Mouse (Mus musculus): ENCODE results near the gene Acbd5. TPM values are rescaled to one million over a fixed set of nuclear protein-coding genes. Genes with fewer than 3 reads are reported as not detected.

Acbd5 gene
- polyA plus RNA-seq (2012; rRNA removed): 9.1 and 11.2 TPM in 2 replicates

DNA sequence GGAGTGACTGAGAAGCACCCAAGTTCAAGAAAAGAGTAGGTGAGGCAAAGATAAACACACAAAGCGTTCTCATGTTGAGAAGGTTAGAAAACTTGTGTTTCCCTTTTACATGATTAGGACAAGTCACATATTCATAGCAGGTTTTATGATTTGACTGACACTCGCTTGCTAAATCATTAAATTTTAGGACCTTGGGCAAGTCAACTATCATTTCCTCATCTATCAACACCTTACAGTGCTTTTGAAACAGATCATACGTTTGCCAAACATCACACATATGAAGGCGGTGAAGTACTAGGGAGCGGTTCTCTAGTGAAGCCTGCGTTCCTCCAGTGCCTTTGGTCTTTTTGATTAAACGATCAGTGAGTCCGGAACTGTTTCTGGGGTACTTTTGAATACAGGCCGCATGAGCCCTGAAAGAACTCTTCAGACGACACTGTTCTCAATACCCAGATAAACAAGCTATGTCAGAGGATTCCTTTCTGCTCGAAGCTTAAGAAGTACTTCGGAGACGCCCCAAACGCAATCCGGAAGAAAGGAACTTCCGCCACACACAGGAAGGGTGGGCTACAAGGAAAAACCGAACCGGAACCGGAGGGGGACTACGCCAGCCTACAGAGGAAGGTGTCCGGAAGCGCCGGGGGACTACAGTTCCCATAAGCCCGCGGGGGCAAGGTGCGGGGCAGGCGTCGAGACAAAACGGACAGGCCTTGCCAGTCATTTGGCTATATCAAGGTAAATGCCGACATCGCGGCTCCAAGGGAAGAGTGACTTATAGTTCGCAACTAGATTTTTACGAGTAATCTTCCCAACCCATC lies at the start of gene Acbd5:
Gene Acbd5 (plus strand): TSS at position 616 of the 818 bp plus-strand sequence.

DNA sequence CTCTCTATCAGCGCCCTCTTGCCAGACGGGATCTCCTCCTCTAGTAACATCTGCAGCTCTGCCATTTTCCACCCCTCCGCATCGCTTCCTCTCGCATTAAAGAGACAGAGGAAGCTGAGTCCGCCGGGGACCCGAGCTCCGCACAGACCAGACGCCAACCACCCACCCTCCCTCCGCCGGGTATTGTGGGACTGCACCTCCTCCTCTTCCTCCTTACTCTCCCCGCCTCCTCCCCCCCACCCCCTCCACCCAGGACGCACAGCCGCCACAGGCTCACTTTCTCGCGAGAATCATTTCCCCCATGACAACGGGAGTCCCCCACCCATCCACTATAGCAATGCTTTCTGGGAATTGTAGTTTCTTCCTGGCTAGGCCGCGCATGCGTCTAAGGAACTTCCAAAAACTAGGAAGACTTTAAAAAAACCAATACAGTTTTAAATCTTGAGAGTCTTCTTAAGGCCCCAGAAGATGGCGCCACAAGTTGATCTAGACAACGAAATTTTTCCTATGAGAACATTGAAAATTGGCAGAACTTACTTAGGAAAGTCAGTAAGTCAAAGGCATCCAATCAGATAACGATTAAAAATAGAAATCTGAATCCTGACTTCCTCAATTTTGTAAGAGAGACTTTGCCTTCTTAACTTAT lies 27.8 kb upstream of the Acbd5 start, which contains the start of gene Abi1:
Gene Abi1 (minus strand): TSS at position 241 of the 646 bp plus-strand sequence.

DNA sequence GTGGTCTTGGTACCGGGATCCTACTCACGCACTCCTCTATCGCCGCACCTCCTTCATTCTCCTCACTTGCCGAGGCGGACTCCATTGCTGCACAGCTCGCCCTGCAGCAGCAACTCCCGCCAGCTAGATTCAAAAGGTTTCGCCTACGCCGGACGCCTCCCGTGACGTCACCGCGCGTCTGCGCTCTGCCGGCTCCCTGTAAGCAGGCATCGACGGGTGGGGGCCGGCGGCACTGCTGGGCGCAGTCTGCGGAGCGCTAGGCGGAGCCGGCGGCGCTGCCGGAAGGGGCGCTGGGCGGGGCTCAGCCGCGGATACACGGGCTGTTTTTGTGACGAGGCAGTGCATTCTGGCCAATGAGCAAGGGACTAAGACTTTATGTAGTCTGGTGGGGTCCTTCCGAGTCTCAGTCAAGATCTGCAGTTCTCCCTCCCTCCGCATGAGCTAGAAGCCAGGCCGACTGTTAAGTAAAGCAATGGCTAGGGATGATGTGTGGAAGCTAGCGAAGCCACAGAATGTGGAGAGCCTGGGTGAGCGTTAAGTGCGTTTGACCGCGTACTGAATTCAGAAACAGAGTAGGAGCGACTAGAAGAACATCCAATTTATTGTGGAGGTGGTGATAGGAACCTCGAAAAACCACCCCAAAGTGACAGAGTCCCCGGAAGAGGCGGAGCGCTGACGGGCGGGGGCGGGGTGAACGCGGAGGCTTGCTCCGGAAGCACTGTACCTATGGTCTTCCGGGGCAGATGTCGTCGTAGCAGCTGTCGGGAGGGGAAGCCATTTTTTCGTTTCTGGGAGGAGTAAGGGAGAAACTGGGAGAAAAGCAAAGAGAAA lies 88.0 kb downstream of the Acbd5 start, which contains the start of the genes Mastl and Yme1l1:
Gene Mastl (minus strand): TSS at position 248 of the 831 bp plus-strand sequence.
Gene Yme1l1 (plus strand): TSS at position 593 of the 831 bp plus-strand sequence.

Other genes starting within 250 kb of the Acbd5 start
- 3.3 and 3.8 TPM in 2 replicates for gene Pdss1, start 172.6 kb upstream of the Acbd5 start, polyA plus RNA-seq (2012; rRNA removed)
- 126 and 147 TPM in 2 replicates for gene Abi1, start 27.9 kb upstream of the Acbd5 start, polyA plus RNA-seq (2012; rRNA removed)
- 0.38 and 0.50 TPM in 2 replicates for gene Mastl, start 87.9 kb downstream of the Acbd5 start, polyA plus RNA-seq (2012; rRNA removed)
- gene Yme1l1, start 88.2 kb downstream of the Acbd5 start, polyA plus RNA-seq (2012; rRNA removed): 2.4 and 2.7 TPM in 2 replicates
- not detected in 2 replicates for gene 4931423N10Rik, start 139.3 kb downstream of the Acbd5 start, polyA plus RNA-seq (2012; rRNA removed)

All from ovary, adult 2 months (tissue).